Mouse (Mus musculus): ENCODE measurements around the gene Dctn2.

Gene Dctn2

GRCm38 (mm10) chr10:127262548-127263398 is 3.4 kb upstream of the Dctn2 start, which contains the start of gene Kif5a:
Gene Kif5a (minus strand): TSS chr10:127263348.
- intact Hi-C loops (cut with DNase I): no loop called here

- intact Hi-C loops (cut with DNase I): no loop called here
These were observed 2.5 kb upstream of the Dctn2 start for GRCm38 (mm10) chr10:127263631-127264030.

DNA sequence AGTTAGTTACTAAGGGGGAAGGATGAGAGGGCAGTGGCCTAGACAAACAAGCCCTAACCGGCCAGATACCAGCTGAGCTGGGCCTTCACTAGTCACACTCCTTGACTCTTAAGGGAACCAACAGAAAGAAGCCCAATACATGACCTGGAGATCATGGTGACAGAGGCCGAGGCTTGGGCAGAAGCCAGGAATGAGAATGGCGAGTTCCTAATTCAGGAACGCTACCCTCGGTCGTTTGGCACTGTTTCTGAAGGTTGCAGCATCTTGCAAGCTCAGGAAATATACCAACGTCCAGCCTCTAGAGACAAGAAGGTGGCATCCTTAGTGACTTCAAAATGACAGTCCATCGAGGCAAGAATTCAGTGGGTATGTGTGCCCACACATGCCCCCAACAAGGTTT is 1.8 kb upstream of the Dctn2 start:
- intact Hi-C loops (cut with DNase I): no loop called here

DNA sequence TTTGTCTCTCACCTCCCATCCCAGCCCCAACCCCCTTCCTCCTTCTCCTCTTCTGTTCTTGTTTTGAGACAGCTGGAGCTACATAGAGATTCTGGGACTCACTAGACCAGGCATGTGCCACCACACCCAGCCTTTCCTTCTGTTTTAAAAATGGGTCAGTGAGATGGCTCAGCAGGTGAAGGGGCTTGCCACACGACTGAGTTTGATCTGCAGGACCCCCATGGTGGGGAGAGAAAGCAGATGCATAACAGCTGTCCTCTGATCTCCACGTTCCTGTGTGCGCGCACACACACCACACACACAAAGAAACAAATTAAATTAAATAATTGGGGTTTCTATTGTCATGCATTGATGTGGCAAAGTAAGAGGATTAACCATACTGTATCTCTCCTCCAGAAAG is 1.2 kb upstream of the Dctn2 start:
- intact Hi-C loops (cut with DNase I): loop anchor here (5.0 kb wide), 1 partner anchor 47 kb away; the partner anchor contains the start of gene Mars

- intact Hi-C loops (cut with DNase I): loop anchor here (1.0 to 5.0 kb wide), 2 partner anchors 25 to 47 kb away; partner anchors contain the start of gene Mars
These were observed 449 bp upstream of the Dctn2 start for GRCm38 (mm10) chr10:127265727-127266111.

DNA sequence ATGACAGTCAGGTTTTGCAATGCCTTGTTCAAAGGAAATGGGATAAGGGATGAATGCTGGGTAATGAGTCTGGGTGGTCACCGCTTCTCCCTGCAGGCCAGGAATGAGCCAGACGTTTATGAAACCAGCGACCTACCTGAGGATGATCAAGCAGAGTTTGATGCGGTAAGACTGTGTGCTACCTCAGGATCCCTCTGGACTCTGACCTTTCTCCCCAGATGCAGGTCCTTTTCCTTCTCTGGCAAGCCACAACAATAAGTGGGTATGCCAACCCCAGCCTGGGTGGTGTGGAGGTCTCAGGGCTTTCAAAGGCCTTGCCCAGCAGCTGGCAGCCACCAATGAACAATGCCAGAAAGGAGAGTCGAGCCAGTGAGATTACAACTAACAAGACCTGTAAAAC is 1.1 kb downstream of the Dctn2 start:
- intact Hi-C loops (cut with DNase I): loop anchor here (5.0 kb wide), 1 partner anchor 45 kb away; the partner anchor contains the start of gene Mars

GRCm38 (mm10) chr10:127268401-127268800 is 2.2 kb downstream of the Dctn2 start:
- intact Hi-C loops (cut with DNase I): loop anchor here (5.0 kb wide), 1 partner anchor 44 kb away; the partner anchor contains the start of gene Mars

- intact Hi-C loops (cut with DNase I): loop anchor here (5.0 kb wide), 1 partner anchor 43 kb away; the partner anchor contains the start of gene Mars
These were observed 2.9 kb downstream of the Dctn2 start for GRCm38 (mm10) chr10:127269036-127269435.

DNA sequence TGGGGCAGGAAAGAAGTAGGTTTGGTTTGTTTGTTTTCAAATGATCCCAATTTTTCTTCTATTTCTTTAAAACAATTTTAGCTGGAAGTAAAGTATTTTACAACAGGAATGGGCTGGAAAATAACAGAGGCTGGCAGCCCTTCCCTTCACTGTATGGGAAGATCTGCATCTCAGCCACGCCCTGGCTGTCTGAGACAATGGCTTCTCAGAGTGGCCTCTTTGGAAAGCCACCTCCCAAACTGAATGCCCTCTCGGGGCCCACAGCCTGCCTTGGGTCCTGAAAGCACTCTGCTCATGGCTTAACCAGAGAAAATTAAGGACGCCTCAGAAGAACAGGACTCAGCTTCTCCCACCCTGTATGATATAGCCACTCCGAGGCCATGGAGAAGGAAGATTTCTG is 3.7 kb downstream of the Dctn2 start:
- intact Hi-C loops (cut with DNase I): loop anchor here (5.0 kb wide), 1 partner anchor 42 kb away; the partner anchor contains the start of gene Mars

- intact Hi-C loops (cut with DNase I): no loop called here
These were observed 6.2 kb downstream of the Dctn2 start for GRCm38 (mm10) chr10:127272371-127272770.

- intact Hi-C loops (cut with DNase I): no loop called here
These were observed 8.3 kb downstream of the Dctn2 start for GRCm38 (mm10) chr10:127274261-127275022.

GRCm38 (mm10) chr10:127279730-127280129 is 13.6 kb downstream of the Dctn2 start:
- intact Hi-C loops (cut with DNase I): no loop called here

DNA sequence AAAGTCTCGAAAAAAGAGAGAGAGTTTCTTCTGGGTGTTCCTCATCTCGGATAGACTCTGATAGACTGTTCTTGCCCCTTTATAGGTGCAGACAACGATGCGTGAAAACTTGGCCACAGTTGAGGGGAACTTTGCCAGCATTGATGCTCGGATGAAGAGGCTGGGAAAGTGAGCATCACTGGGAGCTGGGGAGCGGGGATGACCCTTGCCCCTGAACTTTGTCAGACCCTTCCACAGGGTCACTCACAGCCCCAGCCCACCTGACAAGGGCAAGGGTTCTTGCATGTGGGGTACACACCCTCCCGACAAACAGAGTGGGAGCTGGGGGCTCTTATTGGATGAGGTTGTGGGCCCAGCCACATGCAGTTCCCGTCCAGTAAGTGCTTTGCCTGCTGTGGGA is 15.1 kb downstream of the Dctn2 start:
- intact Hi-C loops (cut with DNase I): no loop called here

- intact Hi-C loops (cut with DNase I): no loop called here
These were observed 16.6 kb downstream of the Dctn2 start for GRCm38 (mm10) chr10:127282620-127283215.

DNA sequence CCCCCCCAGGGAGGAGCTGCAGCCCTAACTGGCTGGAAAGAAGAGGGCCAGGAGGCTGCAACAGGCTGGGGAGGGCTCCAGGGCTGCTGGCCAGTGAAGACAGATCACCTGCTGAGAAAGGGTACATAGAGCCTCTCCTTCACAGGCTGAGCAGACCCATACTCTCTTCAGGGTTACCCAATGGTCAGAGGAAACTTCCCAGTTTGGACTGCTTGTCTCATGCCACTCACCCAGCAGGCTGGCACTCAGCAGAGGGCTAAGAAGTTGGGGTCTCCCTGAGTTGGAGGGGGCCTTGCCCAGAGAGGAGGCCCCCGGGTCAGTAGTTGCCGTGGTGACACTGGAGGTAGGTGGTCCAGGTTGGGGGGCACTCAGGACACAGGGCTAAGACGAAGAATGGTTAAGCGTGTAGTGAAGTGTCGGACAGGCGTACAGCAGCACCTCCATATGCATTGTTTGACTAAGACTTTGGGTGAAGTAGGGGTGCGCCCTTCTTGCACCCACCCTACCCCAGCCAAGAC is 18.0 kb downstream of the Dctn2 start:
- intact Hi-C loops (cut with DNase I): no loop called here

- intact Hi-C loops (cut with DNase I): no loop called here
These were observed 18.7 kb downstream of the Dctn2 start for GRCm38 (mm10) chr10:127284724-127285500.

DNA sequence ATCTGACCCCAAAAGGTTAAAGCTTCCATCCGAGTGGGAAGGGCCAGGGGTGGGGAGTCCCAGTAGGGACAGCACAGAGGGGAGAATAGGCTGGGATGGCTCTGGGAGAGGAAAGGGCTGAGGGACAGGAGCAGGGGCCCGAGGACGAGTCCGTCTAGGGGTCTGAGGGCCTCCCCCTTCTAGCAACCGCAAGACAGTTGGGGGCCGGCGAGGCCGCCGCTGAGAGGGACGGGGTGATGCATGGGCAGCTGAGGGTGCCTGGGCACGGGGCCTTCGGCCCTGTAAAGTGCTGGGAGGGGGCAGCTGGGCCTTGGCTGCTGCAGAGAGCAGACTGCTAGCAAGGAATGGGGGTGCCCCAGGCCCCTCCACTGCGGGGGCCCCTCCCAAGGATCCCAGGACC is 19.5 kb downstream of the Dctn2 start:
- intact Hi-C loops (cut with DNase I): no loop called here

GRCm38 (mm10) chr10:127286194-127286593 is 20.0 kb downstream of the Dctn2 start:
- intact Hi-C loops (cut with DNase I): no loop called here

GRCm38 (mm10) chr10:127286730-127287129 is 20.6 kb downstream of the Dctn2 start:
- intact Hi-C loops (cut with DNase I): no loop called here

DNA sequence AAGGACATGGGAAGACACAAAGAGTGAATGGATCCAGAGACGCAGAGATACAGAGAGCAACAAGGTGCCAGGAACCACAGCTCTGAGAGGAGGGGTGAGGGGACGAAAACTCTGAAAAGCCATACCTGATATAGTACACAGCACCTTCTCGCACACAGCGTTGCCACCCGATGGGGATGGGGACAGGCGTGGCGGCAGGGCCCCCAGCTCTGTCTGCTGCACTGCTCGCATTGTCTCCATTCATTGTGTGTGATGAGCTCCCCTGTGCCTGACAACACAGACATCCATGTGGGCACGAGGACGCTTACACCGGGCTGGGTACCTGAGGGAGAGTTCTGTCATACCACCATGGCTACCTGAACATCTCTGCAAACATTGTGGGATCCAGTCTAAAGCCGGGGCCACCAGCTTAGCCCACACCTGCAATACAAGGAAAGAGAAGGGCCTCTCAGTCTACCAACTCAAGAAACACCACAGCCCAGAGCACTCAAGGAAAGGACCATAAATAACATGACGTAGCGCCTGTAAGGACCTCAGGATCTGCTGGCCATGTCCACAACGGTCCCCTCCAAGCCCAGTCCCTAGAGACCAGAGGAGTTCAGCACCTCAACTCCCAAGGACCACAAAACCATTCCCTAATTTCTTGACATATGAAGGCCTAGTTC is 21.2 kb downstream of the Dctn2 start:
- intact Hi-C loops (cut with DNase I): no loop called here
